Mouse (Mus musculus) embryonic facial prominence, embryonic 15.5 days (tissue): ENCODE data around the gene Hist1h1a. TPM values are rescaled to one million over a fixed set of nuclear protein-coding genes. Genes with fewer than 3 reads are reported as not detected.
"Not testable (repeated sequence)": the region's sequence is repeated elsewhere in the genome, so short reads cannot be mapped to it uniquely, and the experiment has no call there.

Experiments
- ATAC-seq: fragments of 200-750 bp; cut with Nextera tagmentation; 2 replicates; pipeline ENCODE4 v1.8.0; 2017; ENCODE audit warnings: low read depth, moderate TSS enrichment; ENCODE audit not compliant: insufficient number of reproducible peaks, low FRiP score, low TSS enrichment
- H3K27ac ChIP-seq: fragments of 300-500 bp; sonication (generic); replicated peaks from 2 replicates; pipeline ENCODE4 v1.5.1; 2015; ENCODE audit warnings: mild to moderate bottlenecking, inconsistent platforms
- H3K27me3 ChIP-seq: fragments of 300-500 bp; sonication (generic); 2 replicates; pipeline ENCODE4 v1.6.1; 2015; ENCODE audit warnings: inconsistent platforms
- H3K36me3 ChIP-seq: fragments of 300-500 bp; sonication (generic); 2 replicates; pipeline ENCODE4 v1.6.1; 2015; ENCODE audit warnings: mild to moderate bottlenecking, inconsistent platforms
- H3K4me1 ChIP-seq: fragments of 300-500 bp; sonication (generic); 2 replicates; pipeline ENCODE4 v1.6.1; 2015; ENCODE audit warnings: inconsistent platforms
- H3K4me2 ChIP-seq: fragments of 300-500 bp; sonication (generic); replicated peaks from 2 replicates; pipeline ENCODE4 v1.6.1; 2015; ENCODE audit warnings: mild to moderate bottlenecking, inconsistent platforms
- H3K4me3 ChIP-seq: fragments of 300-500 bp; sonication (generic); replicated peaks from 2 replicates; pipeline ENCODE4 v1.5.1; 2015; ENCODE audit warnings: mild to moderate bottlenecking, inconsistent platforms
- H3K9ac ChIP-seq: fragments of 300-500 bp; sonication (generic); 2 replicates; pipeline ENCODE4 v1.6.1; 2015; ENCODE audit warnings: inconsistent platforms
- H3K9me3 ChIP-seq: fragments of 300-500 bp; sonication (generic); replicated peaks from 2 replicates; pipeline ENCODE4 v1.6.1; 2016; ENCODE audit warnings: inconsistent platforms
- WGBS: fragments of 180-500 bp; shearing (Covaris S2); methylation state at CpG from one replicate; pipeline ENCODE4 v1.1.7; 2015; 5-methylcytosine and 5-hydroxymethylcytosine counted together
- polyA plus RNA-seq: library from polyadenylated mRNA; unstranded; fragments of >200 nt; fragmentation: Nextera tagmentation; extraction: Ambion mirVana; gene quantifications from 2 replicates; pipeline ENCODE4 v1.2.1, GENCODE M21; 2015

Hist1h1a gene
- polyA plus RNA-seq, 1 experiment from 2014 or later = 1.8 TPM

DNA sequence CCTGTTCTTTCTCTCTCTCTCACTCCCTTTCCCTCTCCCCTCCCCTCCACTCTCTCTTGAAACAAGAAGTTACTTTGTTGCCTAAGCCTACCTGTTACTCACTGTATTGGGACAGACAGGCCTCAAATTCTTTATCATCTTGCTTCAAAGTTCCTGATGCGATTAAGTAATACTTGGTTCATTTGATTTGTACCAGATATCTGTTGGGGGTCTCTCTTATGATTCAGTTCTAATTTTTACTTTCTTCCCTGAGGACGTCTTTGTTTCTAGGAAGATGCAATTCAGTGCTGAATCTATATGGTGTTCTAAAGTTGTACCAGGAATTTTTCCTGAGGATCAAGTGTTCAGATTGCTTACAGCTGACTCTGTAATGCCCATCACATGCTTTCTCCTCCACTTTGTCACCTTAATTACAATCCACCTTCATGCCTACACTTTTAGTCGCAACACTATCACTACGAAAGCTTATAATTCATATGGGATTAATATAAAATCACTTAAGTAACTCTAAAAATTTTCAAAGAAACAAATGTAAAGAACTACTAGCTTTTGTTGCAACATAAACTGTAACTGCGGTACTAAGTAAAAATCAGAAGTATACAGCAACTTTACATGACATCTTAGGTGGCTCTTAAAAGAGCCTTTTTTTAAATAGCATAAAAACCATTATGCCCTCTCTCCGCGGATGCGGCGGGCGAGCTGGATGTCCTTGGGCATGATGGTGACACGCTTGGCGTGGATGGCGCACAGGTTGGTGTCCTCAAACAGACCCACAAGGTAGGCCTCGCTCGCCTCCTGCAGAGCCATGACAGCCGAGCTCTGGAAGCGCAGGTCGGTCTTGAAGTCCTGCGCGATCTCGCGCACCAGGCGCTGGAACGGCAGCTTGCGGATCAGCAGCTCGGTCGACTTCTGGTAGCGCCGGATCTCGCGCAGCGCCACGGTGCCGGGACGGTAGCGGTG is 18.8 kb upstream of the Hist1h1a start:
- Histone ChIP-seq H3K27ac (peak overlapping the region; percentile 69), H3K9me3 (no peaks in the 10 kb centered on the region), H3K4me2 (peak overlapping the region; percentile 52), H3K4me3 (peak overlapping the region; percentile 43), H3K27me3 (no peaks in the 10 kb centered on the region), H3K4me1 (peaks cover 23% of the 10 kb centered on the region), H3K36me3 (no peaks in the 10 kb centered on the region), H3K9ac (no peak overlapping the region)
- 1% methylated on average over 15 of the region's 36 CpGs for WGBS
- no peak for ATAC-seq

DNA sequence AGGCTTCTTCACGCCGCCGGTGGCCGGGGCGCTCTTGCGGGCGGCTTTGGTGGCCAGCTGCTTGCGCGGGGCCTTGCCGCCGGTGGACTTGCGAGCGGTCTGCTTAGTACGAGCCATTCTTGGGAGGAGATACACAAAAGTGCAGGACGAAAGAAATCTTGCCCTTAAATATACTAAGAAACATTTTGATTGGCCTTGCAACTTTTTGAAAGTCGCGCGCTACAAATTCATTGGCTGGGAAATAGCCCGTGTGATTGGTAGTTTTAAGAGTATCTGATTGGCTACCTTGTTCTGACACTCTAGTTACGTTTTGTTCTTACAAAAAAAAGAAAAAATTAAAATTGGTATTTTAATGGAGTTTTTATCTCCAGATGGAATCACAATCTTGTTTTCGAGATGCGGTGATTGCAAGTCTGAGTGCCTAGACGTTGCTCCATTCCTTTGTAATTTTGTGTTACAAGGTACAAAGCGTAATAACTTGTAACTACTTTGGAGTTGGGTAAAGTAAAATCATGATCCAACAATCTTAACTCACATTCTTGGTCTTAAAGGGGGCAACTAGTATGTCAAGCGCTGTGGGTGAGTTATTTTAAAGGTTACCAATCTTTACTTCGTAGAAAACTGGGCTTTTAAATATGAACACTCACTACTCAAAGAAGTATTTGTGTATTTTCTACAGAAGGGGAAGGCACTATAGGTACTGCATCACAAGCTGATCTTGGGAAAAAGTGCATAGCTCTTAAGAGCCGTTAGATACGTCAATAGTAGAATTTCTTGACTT is 17.9 kb upstream of the Hist1h1a start, which contains the start of gene Hist1h3c:
Gene Hist1h3c, minus strand, starts transcription at position 222 of the 781 bp plus-strand sequence.
- Histone ChIP-seq H3K27ac (peak within 1 kb of the TSS; percentile 98), H3K4me3 (peak within 1 kb of the TSS; percentile 43), H3K27me3 (no peaks in the 10 kb centered on the region), H3K4me1 (peaks cover 19% of the 10 kb centered on the region), H3K9ac (peak within 1 kb of the TSS; percentile 18; the same call in 1 of the 2 replicates), H3K4me2 (peak within 1 kb of the TSS; percentile 52), H3K36me3 (no peaks in the 10 kb centered on the region), H3K9me3 (no peaks in the 10 kb centered on the region)
- ATAC-seq = peak; percentile 76
- under 1% methylated on average over 25 of the region's 28 CpGs for WGBS

DNA sequence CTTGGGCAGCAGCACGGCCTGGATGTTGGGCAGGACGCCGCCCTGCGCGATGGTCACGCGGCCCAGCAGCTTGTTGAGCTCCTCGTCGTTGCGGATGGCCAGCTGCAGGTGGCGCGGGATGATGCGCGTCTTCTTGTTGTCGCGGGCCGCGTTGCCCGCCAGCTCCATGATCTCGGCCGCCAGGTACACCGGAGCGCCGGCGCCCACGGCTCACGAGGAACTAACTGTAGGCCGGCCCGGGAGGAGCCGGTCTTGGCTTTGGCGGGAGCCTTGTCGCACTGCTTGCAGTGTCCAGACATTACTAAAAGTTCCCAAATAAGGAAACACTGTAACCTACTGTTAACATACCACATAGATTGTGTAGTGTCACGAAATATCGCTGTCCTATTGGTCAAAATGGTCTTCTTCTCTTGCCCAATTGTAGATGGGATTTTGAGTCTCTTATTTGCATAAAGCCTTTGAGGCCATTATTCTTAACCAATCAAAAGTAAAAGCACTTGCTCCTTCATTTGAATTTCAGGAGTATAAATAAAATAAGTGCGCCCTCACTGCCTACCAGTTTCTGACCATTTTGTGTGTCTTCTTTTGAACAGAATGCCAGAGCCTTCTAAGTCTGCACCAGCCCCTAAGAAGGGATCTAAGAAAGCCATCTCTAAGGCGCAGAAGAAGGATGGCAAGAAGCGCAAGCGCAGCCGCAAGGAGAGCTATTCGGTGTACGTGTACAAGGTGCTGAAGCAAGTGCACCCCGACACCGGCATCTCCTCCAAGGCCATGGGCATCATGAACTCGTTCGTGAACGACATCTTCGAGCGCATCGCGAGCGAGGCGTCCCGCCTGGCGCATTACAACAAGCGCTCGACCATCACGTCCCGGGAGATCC is 17.0 kb upstream of the Hist1h1a start, which contains the start of gene Hist1h2bb:
Gene Hist1h2bb, plus strand, starts transcription at position 534 of the 880 bp plus-strand sequence.
- peak within 1 kb of the TSS; percentile 43 for H3K4me3 ChIP-seq
- H3K4me2 ChIP-seq = peak within 1 kb of the TSS; percentile 52
- H3K27me3 ChIP-seq, H3K9me3 ChIP-seq, H3K36me3 ChIP-seq: not testable (repeated sequence)
- peak within 1 kb of the TSS; percentile 98 for H3K27ac ChIP-seq
- peak within 1 kb of the TSS; percentile 18; the same call in 1 of the 2 replicates for H3K9ac ChIP-seq
- peak; percentile 91 for ATAC-seq
- H3K4me1 ChIP-seq = peaks cover 18% of the 10 kb centered on the region
- WGBS = under 1% methylated on average over 43 of the region's 58 CpGs

DNA sequence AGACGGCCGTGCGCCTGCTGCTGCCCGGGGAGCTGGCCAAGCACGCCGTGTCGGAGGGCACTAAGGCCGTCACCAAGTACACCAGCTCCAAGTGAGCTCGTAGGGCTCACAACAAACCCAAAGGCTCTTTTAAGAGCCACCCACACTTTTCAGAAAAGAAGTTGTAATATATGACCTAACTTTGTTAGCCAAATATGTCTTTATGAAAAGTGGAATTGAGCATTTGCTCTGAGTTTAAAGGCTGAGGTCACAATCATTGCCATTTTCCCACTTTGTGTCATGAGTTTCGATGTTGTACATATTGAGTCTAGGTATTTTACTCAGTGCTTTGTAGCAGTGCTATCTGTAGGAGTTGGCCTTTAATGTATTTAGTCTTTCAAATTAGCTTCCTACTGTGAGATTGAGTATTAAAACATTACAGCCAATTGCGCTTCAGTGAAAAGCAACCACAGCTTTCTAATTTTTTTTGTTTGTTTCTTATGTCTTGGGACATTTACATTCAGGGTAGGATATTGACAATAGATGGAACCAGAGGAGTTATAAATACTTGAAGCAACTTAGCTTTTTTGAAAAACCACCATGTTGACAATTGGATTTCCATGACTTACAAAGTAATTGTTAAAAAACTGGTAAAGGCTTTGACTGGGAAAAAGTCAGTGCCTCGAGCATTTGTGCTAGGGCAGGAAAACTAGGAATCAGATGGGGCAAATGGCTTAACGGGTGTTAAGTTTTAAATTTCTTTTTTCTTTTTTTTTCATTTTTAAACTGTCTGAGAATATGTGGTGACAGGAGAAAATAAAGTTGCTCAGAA is 16.2 kb upstream of the Hist1h1a start:
- Histone ChIP-seq H3K4me2 (peak overlapping the region; percentile 52), H3K27ac (peak overlapping the region; percentile 98), H3K36me3 (no peaks in the 10 kb centered on the region), H3K9ac (no peak overlapping the region), H3K9me3 (no peaks in the 10 kb centered on the region), H3K4me1 (peaks cover 18% of the 10 kb centered on the region), H3K4me3 (peak overlapping the region; percentile 43), H3K27me3 (no peaks in the 10 kb centered on the region)
- 4% methylated on average over 13 of the region's 13 CpGs for whole genome bisulfite sequencing
- no peak for ATAC-seq

DNA sequence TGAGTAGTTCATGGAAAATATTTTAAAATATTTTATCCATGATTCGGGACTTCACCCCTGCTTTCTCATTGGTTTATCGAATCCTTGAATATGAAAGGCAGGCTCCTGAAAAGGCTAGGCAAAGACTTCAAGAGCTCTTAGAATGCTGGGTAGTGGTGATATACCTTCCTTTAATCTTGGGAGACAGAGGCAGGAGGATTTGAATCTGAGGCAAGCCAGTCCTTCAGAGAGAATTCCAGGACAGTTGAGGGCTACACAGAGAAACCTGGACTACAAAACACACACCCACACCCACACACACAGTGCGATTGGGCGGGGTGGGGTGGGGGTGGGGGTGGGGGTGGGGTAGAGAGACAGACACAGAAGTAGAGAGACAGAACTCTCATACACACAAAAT is 15.6 kb upstream of the Hist1h1a start:
- H3K27me3 ChIP-seq = no peaks in the 10 kb centered on the region
- H3K36me3 ChIP-seq = no peaks in the 10 kb centered on the region
- H3K27ac ChIP-seq = peak overlapping the region; percentile 98
- WGBS = 4% methylated on average over 4 of the region's 4 CpGs
- H3K4me2 ChIP-seq = peak overlapping the region; percentile 52
- H3K9ac ChIP-seq = no peak overlapping the region
- no peak for ATAC-seq
- no peaks in the 10 kb centered on the region for H3K9me3 ChIP-seq
- no peak overlapping the region; the same call in 1 of the 2 replicates for H3K4me3 ChIP-seq
- H3K4me1 ChIP-seq = peaks cover 22% of the 10 kb centered on the region

DNA sequence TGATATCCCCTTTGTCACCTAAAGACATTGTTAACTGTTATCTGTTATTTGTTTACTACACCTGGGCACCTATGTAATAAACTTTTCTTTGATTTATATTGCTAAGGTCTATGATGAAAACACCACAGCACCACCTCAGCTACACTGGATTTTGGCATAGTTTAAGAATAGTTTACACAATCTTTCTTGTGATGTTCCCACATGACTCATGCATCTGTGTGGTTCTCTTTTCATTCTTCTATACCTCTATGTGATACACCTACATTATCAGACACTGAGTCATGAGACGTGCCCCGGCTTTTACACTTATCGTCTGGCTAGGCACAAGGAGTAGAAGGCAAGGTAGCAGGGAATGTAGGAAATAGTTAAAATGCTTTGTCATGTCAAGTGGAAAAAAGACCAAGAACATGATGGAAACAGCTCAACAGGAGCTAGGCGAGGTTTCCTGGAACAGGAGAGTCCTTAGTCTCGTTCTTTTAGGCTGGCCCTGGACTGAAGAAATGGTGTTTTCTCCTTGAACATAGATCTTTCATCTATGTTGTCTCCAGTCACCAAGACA is 13.8 kb upstream of the Hist1h1a start:
- Histone ChIP-seq H3K4me3 (no peak overlapping the region), H3K36me3 (no peaks in the 10 kb centered on the region), H3K9ac (no peak overlapping the region), H3K27me3 (no peaks in the 10 kb centered on the region), H3K4me1 (peaks cover 23% of the 10 kb centered on the region), H3K4me2 (no peak overlapping the region), H3K27ac (peak overlapping the region; percentile 90; the same call in 1 of the 2 replicates), H3K9me3 (no peaks in the 10 kb centered on the region)
- 89% methylated on average over 5 of the region's 5 CpGs for WGBS
- no peak for ATAC-seq

DNA sequence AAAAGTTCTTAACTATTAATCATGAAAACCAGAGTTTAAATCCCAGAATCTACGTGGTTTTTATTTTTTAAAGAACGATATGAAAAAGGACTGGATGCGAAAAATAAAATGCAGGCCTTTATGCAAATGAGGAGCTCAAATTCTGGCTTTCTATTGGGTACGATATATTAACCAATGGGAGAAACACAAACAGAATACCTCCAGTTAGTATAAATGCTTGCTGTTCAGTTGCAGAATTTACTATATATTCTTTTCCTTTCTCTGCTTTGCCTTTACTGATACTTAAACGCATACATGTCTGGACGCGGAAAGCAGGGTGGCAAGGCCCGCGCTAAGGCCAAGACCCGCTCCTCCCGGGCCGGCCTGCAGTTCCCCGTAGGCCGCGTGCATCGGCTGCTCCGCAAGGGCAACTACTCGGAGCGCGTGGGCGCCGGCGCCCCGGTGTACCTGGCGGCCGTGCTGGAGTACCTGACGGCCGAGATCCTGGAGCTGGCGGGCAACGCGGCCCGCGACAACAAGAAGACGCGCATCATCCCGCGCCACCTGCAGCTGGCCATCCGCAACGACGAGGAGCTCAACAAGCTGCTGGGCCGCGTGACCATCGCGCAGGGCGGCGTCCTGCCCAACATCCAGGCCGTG is 12.5 kb upstream of the Hist1h1a start, which contains the start of gene Hist1h2ab:
Gene Hist1h2ab, plus strand, starts transcription at position 288 of the 639 bp plus-strand sequence.
- H3K4me1 ChIP-seq = peaks cover 23% of the 10 kb centered on the region
- not testable (repeated sequence) for H3K27me3 ChIP-seq, H3K36me3 ChIP-seq, H3K9ac ChIP-seq, H3K9me3 ChIP-seq
- WGBS = 1% methylated on average over 31 of the region's 47 CpGs
- H3K4me3 ChIP-seq = peak within 1 kb of the TSS; percentile 45
- peak; percentile 43; the same call in 1 of the 2 replicates for ATAC-seq
- peak within 1 kb of the TSS; percentile 94 for H3K27ac ChIP-seq
- peak within 1 kb of the TSS; percentile 67 for H3K4me2 ChIP-seq

DNA sequence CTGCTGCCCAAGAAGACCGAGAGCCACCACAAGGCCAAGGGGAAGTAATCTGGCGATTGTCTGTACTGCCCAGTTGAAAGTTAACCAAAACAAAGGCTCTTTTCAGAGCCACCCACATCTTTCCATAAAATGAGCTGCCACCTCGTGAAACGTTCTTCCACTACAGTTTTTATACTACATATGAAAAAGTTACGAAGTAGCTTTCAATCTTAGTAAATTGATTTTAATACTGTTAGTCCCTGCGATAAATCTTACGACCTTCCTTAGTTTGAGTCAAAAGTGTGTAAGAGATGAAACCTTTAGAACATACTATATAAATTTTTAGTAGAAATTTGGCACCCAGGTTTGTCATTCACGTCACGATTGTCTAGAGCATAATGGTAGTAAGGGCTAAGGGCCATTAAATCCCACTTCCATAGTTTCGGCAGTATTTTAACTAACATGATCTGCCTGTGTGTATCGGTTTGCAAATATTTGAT is 11.9 kb upstream of the Hist1h1a start:
- peak overlapping the region; percentile 67 for H3K4me2 ChIP-seq
- under 1% methylated on average over 11 of the region's 11 CpGs for WGBS
- H3K9me3 ChIP-seq = no peaks in the 10 kb centered on the region
- peaks cover 23% of the 10 kb centered on the region for H3K4me1 ChIP-seq
- ATAC-seq = no peak
- no peak overlapping the region for H3K9ac ChIP-seq
- H3K27ac ChIP-seq = peak overlapping the region; percentile 94
- peak overlapping the region; percentile 45 for H3K4me3 ChIP-seq
- no peaks in the 10 kb centered on the region for H3K36me3 ChIP-seq
- no peaks in the 10 kb centered on the region for H3K27me3 ChIP-seq

DNA sequence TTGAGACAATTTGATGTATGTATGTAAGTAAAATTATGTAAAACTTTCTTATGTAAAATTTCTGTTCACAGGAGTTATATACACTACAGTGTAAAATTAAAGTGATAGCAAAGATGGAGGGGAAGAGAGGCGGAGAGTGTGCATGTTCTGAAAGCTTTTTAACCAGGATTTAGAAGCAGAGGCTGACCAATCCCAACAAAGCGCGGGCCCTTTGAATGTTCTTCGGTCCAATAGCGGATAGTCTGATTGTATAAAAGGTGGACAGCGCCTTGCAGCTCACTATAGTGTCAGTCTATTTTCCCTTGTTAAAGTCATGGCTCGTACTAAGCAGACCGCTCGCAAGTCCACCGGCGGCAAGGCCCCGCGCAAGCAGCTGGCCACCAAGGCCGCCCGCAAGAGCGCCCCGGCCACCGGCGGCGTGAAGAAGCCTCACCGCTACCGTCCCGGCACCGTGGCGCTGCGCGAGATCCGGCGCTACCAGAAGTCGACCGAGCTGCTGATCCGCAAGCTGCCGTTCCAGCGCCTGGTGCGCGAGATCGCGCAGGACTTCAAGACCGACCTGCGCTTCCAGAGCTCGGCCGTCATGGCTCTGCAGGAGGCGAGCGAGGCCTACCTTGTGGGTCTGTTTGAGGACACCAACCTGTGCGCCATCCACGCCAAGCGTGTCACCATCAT is 11.3 kb upstream of the Hist1h1a start, which contains the start of gene Hist1h3b:
Gene Hist1h3b, plus strand, starts transcription at position 201 of the 675 bp plus-strand sequence.
- Histone ChIP-seq H3K27ac (peak within 1 kb of the TSS; percentile 94), H3K4me2 (peak within 1 kb of the TSS; percentile 67), H3K4me1 (peaks cover 20% of the 10 kb centered on the region), H3K4me3 (peak within 1 kb of the TSS; percentile 45)
- WGBS = under 1% methylated on average over 18 of the region's 47 CpGs
- ATAC-seq = peak; percentile 84
- not testable (repeated sequence) for H3K27me3 ChIP-seq, H3K36me3 ChIP-seq, H3K9me3 ChIP-seq, H3K9ac ChIP-seq
